8 mouse cellular contexts compared by ENCODE assay signal in the genomic region with DNA sequence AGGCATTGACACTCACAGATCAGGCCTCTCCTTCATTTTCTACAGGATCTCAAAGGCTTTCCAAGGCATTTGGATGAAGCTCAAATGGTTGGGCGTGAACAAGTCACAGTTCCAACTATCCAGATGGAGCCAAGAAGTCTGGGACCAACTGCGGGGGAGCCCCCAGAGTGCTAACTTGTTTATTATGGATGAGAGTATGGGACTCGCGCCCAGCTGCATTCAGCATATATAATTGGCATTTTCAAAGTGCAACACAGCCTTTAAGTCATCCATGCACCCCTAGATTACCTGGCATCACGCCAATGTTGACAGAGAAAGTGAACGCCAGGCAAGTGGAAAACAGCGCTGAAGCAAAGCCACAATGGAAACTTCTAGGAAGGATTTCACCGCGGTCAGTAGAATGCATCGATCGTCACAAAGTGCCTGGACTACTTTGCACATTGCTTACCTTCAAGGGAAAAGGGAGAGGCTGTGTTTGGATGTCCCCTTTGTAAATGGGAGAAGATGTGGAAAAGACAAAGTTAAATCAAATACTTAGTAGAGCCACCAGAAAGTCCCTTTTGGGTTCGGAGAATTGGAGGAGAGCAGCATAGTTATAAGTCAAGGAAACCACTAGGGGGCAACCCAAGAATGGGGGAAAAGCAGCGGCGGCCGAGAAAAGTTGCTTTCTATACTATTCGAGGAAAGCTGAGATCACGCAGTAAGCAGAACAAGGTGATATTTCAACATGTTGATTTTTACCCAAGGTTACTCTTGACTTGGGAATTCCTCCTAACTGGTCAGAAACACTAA. TPM values are rescaled to one million over a fixed set of nuclear protein-coding genes. Genes with fewer than 3 reads are reported as not detected.
DNase-seq lines count a peak whose midpoint lies in the region; ATAC-seq lines count a peak whose summit lies in the region.

No protein-coding gene starts in this region.

- H3K27ac ChIP-seq in hindbrain, embryonic 10.5 days, result no peak overlapping the region
- no peak overlapping the region for H3K27ac ChIP-seq in lung, embryonic 15.5 days

- peaks cover 12% of the 10 kb centered on the region for H3K4me1 ChIP-seq in hindbrain, embryonic 10.5 days (replicated peaks)
- H3K4me1 ChIP-seq in lung, embryonic 15.5 days, result peaks cover 7% of the 10 kb centered on the region

- peak overlapping the region; percentile 36 for H3K4me2 ChIP-seq in lung, embryonic 15.5 days

- no peak overlapping the region for H3K9ac ChIP-seq in lung, embryonic 15.5 days

- no peaks in the 10 kb centered on the region for H3K9me3 ChIP-seq in hindbrain, embryonic 10.5 days
- H3K9me3 ChIP-seq in lung, embryonic 15.5 days, result no peaks in the 10 kb centered on the region

- 37% methylated on average over 17 of the region's 17 CpGs for WGBS in hindbrain, embryonic 10.5 days
- WGBS in lung, embryonic 15.5 days, result 21% methylated on average over 17 of the region's 17 CpGs

- peaks cover 3% of the 10 kb centered on the region; the same call in 1 of the 2 replicates for H3K27me3 ChIP-seq in hindbrain, embryonic 10.5 days (ENCODE audit: insufficient read depth, poor library complexity, severe bottlenecking)
- H3K27me3 ChIP-seq in lung, embryonic 15.5 days, result no peaks in the 10 kb centered on the region

- ATAC-seq in lung, embryonic 15.5 days (ENCODE audit: borderline replicate concordance, extremely low read depth, low FRiP score, low TSS enrichment), result peak; percentile 39; the same call in 1 of the 2 replicates
- ATAC-seq in activated CD4-positive, CD25-positive, alpha-beta regulatory T cell, adult 4 months, result no peak

- no peaks in the 10 kb centered on the region for H3K36me3 ChIP-seq in hindbrain, embryonic 10.5 days
- H3K36me3 ChIP-seq in lung, embryonic 15.5 days, result no peaks in the 10 kb centered on the region

- peak; percentile 83 for DNase-seq in Muller cell, postnatal 12 days (ENCODE audit: inconsistent ontology term)
- peak; percentile 63 to 70 for DNase-seq in cerebellum, adult 18-20 months
- peak; percentile 68 for DNase-seq in forelimb bud, embryonic 11.5 days (ENCODE audit: low read depth, low spot score)
- DNase-seq in hindbrain, embryonic 10.5 days (ENCODE audit: low spot score), result peak; percentile 54
- peak; percentile 73 for DNase-seq in layer of hippocampus, adult 9-11 months
- DNase-seq in ovary, postnatal 36 days (ENCODE audit: low spot score), result peak; percentile 58

- no peak overlapping the region for H3K4me3 ChIP-seq in hindbrain, embryonic 10.5 days
- no peak overlapping the region for H3K4me3 ChIP-seq in lung, embryonic 15.5 days

RNA-seq across cellular contexts. Expression of gene Prss23, which starts 27.3 kb away (rescaled TPM):
- polyA plus RNA-seq in hindbrain, embryonic 10.5 days (2016; fragmentation: Nextera tagmentation; extraction: Ambion mirVana), result 23.6 and 25.3 TPM in 2 replicates
- 42.4 and 46.3 TPM in 2 replicates for polyA plus RNA-seq in lung, embryonic 15.5 days (2015; fragmentation: Nextera tagmentation; extraction: Ambion mirVana)
- not detected for polyA plus RNA-seq in activated CD4-positive, CD25-positive, alpha-beta regulatory T cell, adult 4 months (2017; shearing (Covaris generic))

Comparison
In these comparisons a context has a peak if more than half of its experiments do, and no peak if none do; other contexts are left out.
1. RNA of gene Prss23, which starts 27.3 kb away (polyA plus RNA-seq): 42.4 to 46.3 TPM in lung, embryonic 15.5 days and 23.6 to 25.3 TPM in hindbrain, embryonic 10.5 days; not detected in activated CD4-positive, CD25-positive, alpha-beta regulatory T cell, adult 4 months; every median in the first group is over 10 times any median in the second.
2. Peak in every context shown above with its lines, with median percentiles within 50 percentile points of each other: DNase-seq.